Mouse (Mus musculus) CH12.LX (cell line): Measurements from ENCODE around the gene Sgip1. TPM values are rescaled to one million over a fixed set of nuclear protein-coding genes. Genes with fewer than 3 reads are reported as not detected.

Experiments
- DNase-seq: peaks from one replicate; pipeline ENCODE4 v3.0.0-alpha.2; 2013; ENCODE audit errors: extremely low read depth
- H3K27ac ChIP-seq: 2 replicates; pipeline ENCODE4 v1.5.1; 2012; ENCODE audit warnings: low read depth, mild to moderate bottlenecking, control low read depth, moderate library complexity; ENCODE audit not compliant: insufficient read depth
- H3K27me3 ChIP-seq: replicated peaks from 2 replicates; pipeline ENCODE3; 2012; ENCODE audit warnings: inconsistent platforms
- H3K36me3 ChIP-seq, 2 experiments: replicated peaks in 1 of 2; 2 replicates each; pipeline versions ENCODE3 to v1.6.1; 2012; ENCODE audit warnings: inconsistent platforms in 1 of 2, low read length in 1 of 2, mild to moderate bottlenecking in 1 of 2, mixed read lengths in 1 of 2, moderate library complexity in 1 of 2; ENCODE audit not compliant: control insufficient read depth in 1 of 2, insufficient read depth in 1 of 2
- H3K4me1 ChIP-seq, 2 experiments: 2 replicates each; pipeline ENCODE4 v1.6.1; 2012; ENCODE audit warnings: inconsistent platforms in 1 of 2, moderate library complexity in 1 of 2; ENCODE audit not compliant: insufficient read depth in 2 of 2, control insufficient read depth in 1 of 2
- H3K4me2 ChIP-seq: 2 replicates; pipeline ENCODE4 v1.6.1; 2012; ENCODE audit warnings: low read depth, mild to moderate bottlenecking, control low read depth; ENCODE audit not compliant: poor library complexity, insufficient read depth, severe bottlenecking
- H3K4me3 ChIP-seq, 3 experiments: fragments of 150-350 bp in 1 of 3; sonication (generic) in 1 of 3; replicated peaks in 1 of 3; 2 replicates each; pipeline versions ENCODE3 to v1.5.1; 2011 to 2012; ENCODE audit warnings: low read depth in 2 of 3, low read length in 2 of 3, mild to moderate bottlenecking in 2 of 3, moderate library complexity in 2 of 3, control low read depth in 1 of 3, improper control_type of control experiment in 1 of 3, inconsistent platforms in 1 of 3, mixed read lengths in 1 of 3; ENCODE audit not compliant: poor library complexity in 1 of 3
- H3K79me2 ChIP-seq: replicated peaks from 2 replicates; pipeline ENCODE4 v1.6.1; 2012; ENCODE audit warnings: mild to moderate bottlenecking, moderate library complexity; ENCODE audit not compliant: control insufficient read depth, poor library complexity, insufficient read depth, severe bottlenecking; ENCODE audit errors: extremely low read depth
- H3K9ac ChIP-seq: 2 replicates; pipeline ENCODE4 v1.6.1; 2012; ENCODE audit warnings: low read depth, mild to moderate bottlenecking, control low read depth, moderate library complexity; ENCODE audit not compliant: insufficient read depth
- H3K9me3 ChIP-seq: replicated peaks from 2 replicates; pipeline ENCODE3; 2012; ENCODE audit warnings: low read length, inconsistent platforms, mixed read lengths
- CHD1 ChIP-seq: IDR thresholded peaks from 2 replicates; pipeline ENCODE4 v1.6.1; 2012; ENCODE audit warnings: low read depth, low read length, improper control_type of control experiment, inconsistent platforms
- CTCF ChIP-seq, 2 experiments: IDR thresholded peaks in 1 of 2; conservative IDR thresholded peaks in 1 of 2; 2 replicates each; pipeline ENCODE4 v1.5.1; 2011 to 2012; ENCODE audit warnings: low read depth in 2 of 2, low read length in 2 of 2, improper control_type of control experiment in 1 of 2, inconsistent platforms in 1 of 2, mild to moderate bottlenecking in 1 of 2, moderate library complexity in 1 of 2
- ELF1 ChIP-seq: IDR thresholded peaks from 2 replicates; pipeline ENCODE4 v1.6.1; 2014; ENCODE audit warnings: low read depth, mild to moderate bottlenecking, inconsistent platforms, low read length, improper control_type of control experiment
- ETS1 ChIP-seq: conservative IDR thresholded peaks from 2 replicates; pipeline ENCODE4 v1.6.1; 2012; ENCODE audit warnings: low read depth, mild to moderate bottlenecking, inconsistent platforms, low read length, improper control_type of control experiment, moderate library complexity
- GABPA ChIP-seq: IDR thresholded peaks from 2 replicates; pipeline ENCODE4 v1.6.1; 2012; ENCODE audit warnings: low read depth, low read length, improper control_type of control experiment, inconsistent platforms; ENCODE audit not compliant: insufficient replicate concordance
- IRF4 ChIP-seq: IDR thresholded peaks from 2 replicates; pipeline ENCODE4 v1.6.1; 2014; ENCODE audit warnings: low read depth, mild to moderate bottlenecking, inconsistent platforms, low read length, improper control_type of control experiment
- JUND ChIP-seq: conservative IDR thresholded peaks from 2 replicates; pipeline ENCODE4 v1.6.1; 2011; ENCODE audit warnings: low read depth, low read length, improper control_type of control experiment
- KAT2A ChIP-seq: IDR thresholded peaks from 2 replicates; pipeline ENCODE4 v1.6.1; 2012; ENCODE audit warnings: low read length, improper control_type of control experiment, inconsistent platforms; ENCODE audit not compliant: insufficient replicate concordance
- MAFK ChIP-seq: IDR thresholded peaks from 2 replicates; pipeline ENCODE4 v1.6.1; 2011; ENCODE audit warnings: low read length, improper control_type of control experiment; ENCODE audit not compliant: insufficient replicate concordance
- MAX ChIP-seq: IDR thresholded peaks from 2 replicates; pipeline ENCODE4 v1.6.1; 2011; ENCODE audit warnings: low read length, improper control_type of control experiment
- MEF2A ChIP-seq: IDR thresholded peaks from 2 replicates; pipeline ENCODE4 v1.6.1; 2014; ENCODE audit warnings: low read depth, mild to moderate bottlenecking, inconsistent platforms, low read length, improper control_type of control experiment, borderline replicate concordance
- MXI1 ChIP-seq: IDR thresholded peaks from 2 replicates; pipeline ENCODE4 v1.6.1; 2011; ENCODE audit warnings: mild to moderate bottlenecking, low read depth, low read length, improper control_type of control experiment
- MYC ChIP-seq: IDR thresholded peaks from 2 replicates; pipeline ENCODE4 v1.6.1; 2011; ENCODE audit warnings: low read depth, mild to moderate bottlenecking, improper control_type of control experiment, low read length
- NELFE ChIP-seq: IDR thresholded peaks from 2 replicates; pipeline ENCODE4 v1.6.1; 2011; ENCODE audit warnings: low read depth, low read length, improper control_type of control experiment
- NRF1 ChIP-seq: IDR thresholded peaks from 2 replicates; pipeline ENCODE4 v1.6.1; 2014; ENCODE audit warnings: low read depth, mild to moderate bottlenecking, inconsistent platforms, low read length, improper control_type of control experiment, moderate library complexity
- PAX5 ChIP-seq: IDR thresholded peaks from 2 replicates; pipeline ENCODE4 v1.6.1; 2012; ENCODE audit warnings: low read length, inconsistent platforms, mixed read lengths
- POLR2A ChIP-seq: IDR thresholded peaks from 2 replicates; pipeline ENCODE4 v1.6.1; 2011; ENCODE audit warnings: low read depth, mild to moderate bottlenecking, improper control_type of control experiment, low read length
- POLR2AphosphoS2 ChIP-seq: IDR thresholded peaks from 2 replicates; pipeline ENCODE4 v1.6.1; 2011; ENCODE audit warnings: low read depth, low read length, improper control_type of control experiment
- RAD21 ChIP-seq: IDR thresholded peaks from 2 replicates; pipeline ENCODE4 v1.6.1; 2011; ENCODE audit warnings: low read depth, mild to moderate bottlenecking, low read length, improper control_type of control experiment, moderate library complexity
- SIN3A ChIP-seq: IDR thresholded peaks from 2 replicates; pipeline ENCODE4 v1.6.1; 2012; ENCODE audit warnings: low read length, improper control_type of control experiment, inconsistent platforms
- SMC3 ChIP-seq: IDR thresholded peaks from 2 replicates; pipeline ENCODE4 v1.6.1; 2011; ENCODE audit warnings: low read depth, low read length, improper control_type of control experiment
- USF1 ChIP-seq: IDR thresholded peaks from 2 replicates; pipeline ENCODE4 v1.6.1; 2014; ENCODE audit warnings: low read depth, mild to moderate bottlenecking, inconsistent platforms, low read length, improper control_type of control experiment
- ZKSCAN1 ChIP-seq: IDR thresholded peaks from 2 replicates; pipeline ENCODE4 v1.6.1; 2012; ENCODE audit warnings: low read depth, inconsistent platforms, low read length, improper control_type of control experiment, borderline replicate concordance
- dilution Hi-C: fragments of 300-500 bp; cut with MboI; formaldehyde crosslinking; loops from 2 replicates; pipeline ENCODE4 v1.14.3; 2020; ENCODE audit warnings: low sequenced_read_pairs; ENCODE audit not compliant: extremely low pct_unique_long_range_greater_than_20kb, extremely low pct_ligation_motif_present
- in situ Hi-C: fragments of 300-500 bp; cut with MboI; formaldehyde crosslinking; loops from 3 replicates; pipeline ENCODE4 v1.14.3; 2019; ENCODE audit warnings: low sequenced_read_pairs, low pct_ligation_motif_present, low pct_unique_long_range_greater_than_20kb, mixed read lengths
- polyA plus RNA-seq: library from polyadenylated mRNA; unstranded; fragments of >175 nt; gene quantifications from 2 replicates; pipeline ENCODE4 v1.2.1, GENCODE M21; 2012; ENCODE audit warnings: low read depth; ENCODE audit not compliant: insufficient read length
- total RNA-seq, 2 experiments: library from RNA; depleted of rRNA; stranded (reverse); fragments of 300-350 nt in 1 of 2; fragments of >200 nt in 1 of 2; gene quantifications; 2 replicates each; pipeline ENCODE4 v1.2.3; 2012 to 2014

Gene Sgip1
- total and polyA plus RNA-seq, 3 experiments: 0.07 to 0.39 (median 0.21) TPM

DNA sequence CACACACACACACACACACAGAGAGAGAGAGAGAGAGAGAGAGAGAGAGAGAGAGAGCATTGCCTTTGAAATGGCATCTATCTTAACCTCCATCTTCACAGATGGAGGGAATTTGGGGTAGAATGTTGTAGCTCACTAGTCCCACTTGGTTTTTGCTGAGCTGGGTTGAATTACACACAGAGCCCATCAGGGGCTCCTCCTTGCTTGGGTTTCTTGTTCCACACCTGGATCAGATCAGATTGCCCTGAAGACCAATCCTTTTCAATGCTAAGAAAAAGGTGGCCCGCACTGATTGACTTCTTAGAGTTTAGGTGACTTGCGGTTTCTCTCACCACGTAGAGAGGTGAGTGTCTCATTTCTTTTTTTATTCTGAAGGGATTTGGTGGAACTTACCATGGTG lies 250.6 kb downstream of the Sgip1 start:
- H3K4me1 ChIP-seq: peaks cover 8 to 13% of the 10 kb centered on the region in 2 experiments
- H3K79me2 ChIP-seq: no peaks in the 10 kb centered on the region
- H3K4me2 ChIP-seq: no peak overlapping the region
- in situ Hi-C loops (loop anchor here (25.0 kb wide), 1 partner anchor 346 kb away; no protein-coding TSS in a partner anchor), dilution Hi-C loops (no loop called here)
- no peak overlapping the region for H3K4me3 ChIP-seq
- H3K27me3 ChIP-seq: no peaks in the 10 kb centered on the region
- TF ChIP-seq MXI1: no peak
- no peaks in the 10 kb centered on the region for H3K36me3 ChIP-seq
- no peak overlapping the region for H3K27ac ChIP-seq
- DNase-seq: no peak
- H3K9me3 ChIP-seq: no peaks in the 10 kb centered on the region
- H3K9ac ChIP-seq: no peak overlapping the region

DNA sequence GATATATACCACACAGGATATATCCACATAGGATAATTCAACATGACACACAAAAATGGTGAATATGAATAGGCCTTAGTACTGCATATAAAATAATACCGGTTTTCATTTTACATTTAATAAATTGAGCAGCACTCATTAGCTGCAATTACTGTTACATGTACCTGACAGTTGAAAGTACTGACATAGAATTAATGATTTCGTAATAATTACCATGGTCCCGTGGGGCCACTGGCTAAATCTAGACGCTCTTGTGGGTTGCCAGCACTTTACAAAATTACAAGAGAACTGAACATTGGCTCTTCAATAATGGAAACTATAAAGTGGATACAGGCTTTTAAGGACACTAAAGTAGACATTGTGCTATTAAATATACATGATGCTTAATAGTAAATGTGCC lies 263.6 kb downstream of the Sgip1 start:
- in situ Hi-C loops: no loop called here
- dilution Hi-C loops: no loop called here

DNA sequence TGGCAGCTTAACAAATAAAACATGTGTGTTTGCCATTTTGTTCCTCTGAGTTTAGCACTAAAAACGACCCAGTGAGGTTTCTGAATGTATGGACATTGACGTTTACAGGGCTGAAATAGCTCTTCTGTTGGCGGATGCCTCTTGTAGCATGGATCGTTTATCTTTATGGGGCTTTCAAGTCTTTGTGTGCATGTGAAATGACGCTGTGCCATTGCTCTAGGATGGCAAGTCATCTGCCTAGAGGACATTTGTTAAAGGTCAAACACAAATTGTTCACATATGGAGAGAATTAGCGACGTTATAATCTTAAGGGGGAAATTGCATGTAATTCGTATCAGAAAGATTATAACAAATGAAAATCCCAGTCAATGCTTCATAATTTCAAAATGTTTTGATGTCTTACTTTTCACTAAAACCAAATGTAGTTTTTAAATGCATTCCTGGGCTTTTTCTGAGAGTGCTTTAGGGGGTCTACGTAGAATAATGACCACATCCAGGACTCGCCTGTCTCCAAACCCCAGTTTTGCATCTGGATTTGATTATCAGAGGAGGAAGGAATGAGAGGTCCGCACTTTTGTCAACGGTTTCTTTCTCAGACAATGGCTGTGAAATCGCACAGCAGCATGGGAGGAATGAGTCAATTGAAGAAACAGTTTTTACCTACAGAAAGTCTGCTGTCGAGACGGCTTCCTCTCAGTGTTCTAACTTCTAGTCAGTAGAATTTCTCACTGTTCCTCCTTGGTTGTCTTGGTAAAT lies 264.3 kb downstream of the Sgip1 start:
- no peak overlapping the region for H3K9ac ChIP-seq
- dilution Hi-C loops (no loop called here), in situ Hi-C loops (no loop called here)
- no peak for DNase-seq
- H3K27me3 ChIP-seq: no peaks in the 10 kb centered on the region
- no peak overlapping the region for H3K4me3 ChIP-seq
- H3K79me2 ChIP-seq: no peaks in the 10 kb centered on the region
- H3K36me3 ChIP-seq: no peaks in the 10 kb centered on the region
- no peak overlapping the region for H3K27ac ChIP-seq
- peaks cover 0 to 2% of the 10 kb centered on the region in 2 experiments; a peak in 2 of 4 replicates for H3K4me1 ChIP-seq
- no peak overlapping the region for H3K4me2 ChIP-seq
- no peaks in the 10 kb centered on the region for H3K9me3 ChIP-seq
- no peak for TF ChIP-seq KAT2A
- peak; percentile 43; the same call in 1 of the 2 replicates for TF ChIP-seq JUND
- TF ChIP-seq IRF4: peak; percentile 49; the same call in 1 of the 2 replicates

More for the DNA sequence above, 263.6 kb downstream of the Sgip1 start:
- TF ChIP-seq USF1 (no peak), CHD1 (no peak), ELF1 (no peak), POLR2AphosphoS2 (no peak), CTCF (conservative IDR thresholded peaks at IDR 0.05 in 1 of 2, IDR thresholded peaks at IDR 0.05 in 1 of 2; ENCODE audit: low read depth in 2 of 2, low read length in 2 of 2) (no peak), MEF2A (no peak), MYC (no peak), SMC3 (no peak), NRF1 (no peak), PAX5 (no peak), ETS1 (no peak), MAFK (no peak), RAD21 (no peak), NELFE (no peak), GABPA (no peak), ZKSCAN1 (no peak), SIN3A (no peak), JUND (no peak), MAX (no peak), POLR2A (no peak)
- TF ChIP-seq, all 38 proteins: peak for 0
- Histone ChIP-seq H3K4me1 (peaks cover 0 to 2% of the 10 kb centered on the region in 2 experiments; a peak in 2 of 4 replicates), H3K9me3 (no peaks in the 10 kb centered on the region), H3K9ac (no peak overlapping the region), H3K27me3 (no peaks in the 10 kb centered on the region), H3K4me3 (no peak overlapping the region), H3K36me3 (no peaks in the 10 kb centered on the region), H3K79me2 (no peaks in the 10 kb centered on the region), H3K27ac (no peak overlapping the region), H3K4me2 (no peak overlapping the region)
- DNase-seq: no peak
